Mouse (Mus musculus): ENCODE measurements around the gene Nxt2. TPM values are rescaled to one million over a fixed set of nuclear protein-coding genes. Genes with fewer than 3 reads are reported as not detected.

The Nxt2 gene
- total RNA-seq, 2 experiments from 2014 or later = 28.8 to 29.4 TPM

Other genes with a start within 250 kb of the Nxt2 start
- gene Gucy2f, start 29.8 kb upstream of the Nxt2 start, total RNA-seq (2015) = 0.05 TPM in 1 of 2 replicates, not detected in the other
- not detected in 2 replicates for gene Gucy2f, start 29.8 kb upstream of the Nxt2 start, total RNA-seq (2017)
- not detected in 2 replicates for gene Kcne1l, start 79.5 kb downstream of the Nxt2 start, total RNA-seq (2015)
- not detected in 2 replicates for gene Kcne1l, start 79.5 kb downstream of the Nxt2 start, total RNA-seq (2017)
- 31.9 and 32.0 TPM in 2 replicates for gene Acsl4, start 163.8 kb downstream of the Nxt2 start, total RNA-seq (2015)
- gene Acsl4, start 163.8 kb downstream of the Nxt2 start, total RNA-seq (2017) = 29.6 and 33.1 TPM in 2 replicates